Mouse (Mus musculus): ENCODE measurements around the gene Gm38392.
"Not testable (repeated sequence)": the region's sequence is repeated elsewhere in the genome, so short reads cannot be mapped to it uniquely, and the experiment has no call there.

Gm38392 gene

GRCm38 (mm10) chr3:88276529-88277143 is 10.4 kb downstream of the Gm38392 start:
- DNase-seq: peak; percentile 15

GRCm38 (mm10) chr3:88276121-88276520 is 10.9 kb downstream of the Gm38392 start:
- no peak for DNase-seq

- no peak for DNase-seq
Measured at GRCm38 (mm10) chr3:88274002-88274401, 13.0 kb downstream of the Gm38392 start.

GRCm38 (mm10) chr3:88271859-88272258 is 15.2 kb downstream of the Gm38392 start:
- no peak for DNase-seq

GRCm38 (mm10) chr3:88271298-88271697 is 15.7 kb downstream of the Gm38392 start:
- DNase-seq: not testable (repeated sequence)

GRCm38 (mm10) chr3:88268991-88269390 is 18.0 kb downstream of the Gm38392 start:
- DNase-seq: no peak

GRCm38 (mm10) chr3:88268014-88268413 is 19.0 kb downstream of the Gm38392 start:
- DNase-seq: not testable (repeated sequence)

GRCm38 (mm10) chr3:88262346-88262745 is 24.7 kb downstream of the Gm38392 start:
- DNase-seq: no peak

GRCm38 (mm10) chr3:88256382-88256781 is 30.6 kb downstream of the Gm38392 start:
- no peak for DNase-seq

- no peak for DNase-seq
Measured at GRCm38 (mm10) chr3:88255950-88256349, 31.1 kb downstream of the Gm38392 start.

GRCm38 (mm10) chr3:88254268-88254926 is 32.6 kb downstream of the Gm38392 start, which contains the start of gene Rhbg:
TSS of gene Rhbg (minus strand) at chr3:88254709.
- DNase-seq: peak; percentile 61

- DNase-seq: peak; percentile 26
Measured at GRCm38 (mm10) chr3:88252739-88253138, 34.3 kb downstream of the Gm38392 start.

GRCm38 (mm10) chr3:88248406-88248805 is 38.6 kb downstream of the Gm38392 start:
- DNase-seq: no peak

GRCm38 (mm10) chr3:88247666-88248065 is 39.3 kb downstream of the Gm38392 start:
- no peak for DNase-seq

GRCm38 (mm10) chr3:88245811-88246210 is 41.2 kb downstream of the Gm38392 start:
- peak; percentile 77 for DNase-seq

GRCm38 (mm10) chr3:88244071-88244470 is 42.9 kb downstream of the Gm38392 start:
- DNase-seq: peak; percentile 52

GRCm38 (mm10) chr3:88242531-88242930 is 44.5 kb downstream of the Gm38392 start:
- peak; percentile 63 for DNase-seq

- no peak for DNase-seq
Measured at GRCm38 (mm10) chr3:88241045-88241786, 45.8 kb downstream of the Gm38392 start.

GRCm38 (mm10) chr3:88239446-88239845 is 47.6 kb downstream of the Gm38392 start:
- no peak for DNase-seq

GRCm38 (mm10) chr3:88238866-88239391 is 48.1 kb downstream of the Gm38392 start:
- no peak for DNase-seq

- DNase-seq: peak; percentile 39
Measured at GRCm38 (mm10) chr3:88237556-88238194, 49.3 kb downstream of the Gm38392 start.

- DNase-seq: no peak
Measured at GRCm38 (mm10) chr3:88237161-88237555, 49.9 kb downstream of the Gm38392 start.

- no peak for DNase-seq
Measured at GRCm38 (mm10) chr3:88235616-88236015, 51.4 kb downstream of the Gm38392 start.
